Mouse (Mus musculus) megakaryocyte, embryonic 14.5 days (primary cell): ENCODE measurements around the gene Pef1.

ENCODE experiments used
- FLI1 ChIP-seq: IDR thresholded peaks from 2 replicates; pipeline ENCODE4 v1.6.1; 2012; ENCODE audit warnings: low read length, inconsistent platforms, mixed read lengths
- GATA1 ChIP-seq: IDR thresholded peaks from 3 replicates; pipeline ENCODE4 v1.6.1; 2012; ENCODE audit warnings: mixed read lengths, low read length, inconsistent platforms, borderline replicate concordance

GRCm38 (mm10) chr4:130081345-130082190, 20.8 kb upstream of the Pef1 start:
- TF ChIP-seq GATA1 (no peak), FLI1 (no peak)
